Mouse (Mus musculus) urinary bladder, postnatal 14 days (tissue): ENCODE measurements around the gene 2300002M23Rik.

ENCODE experiments used
- DNase-seq: peaks from one replicate; pipeline ENCODE4 v3.0.0; 2021; ENCODE audit warnings: low spot score

The 2300002M23Rik gene

GRCm38 (mm10) chr17:35617127-35617526, 49.9 kb downstream of the 2300002M23Rik start:
- no peak for DNase-seq
